Mouse (Mus musculus): Measurements from ENCODE around the gene Tfrc. TPM values are rescaled to one million over a fixed set of nuclear protein-coding genes. Genes with fewer than 3 reads are reported as not detected.

Gene Tfrc
- polyA plus RNA-seq, 1 experiment from 2014 or later = 32.7 TPM

DNA sequence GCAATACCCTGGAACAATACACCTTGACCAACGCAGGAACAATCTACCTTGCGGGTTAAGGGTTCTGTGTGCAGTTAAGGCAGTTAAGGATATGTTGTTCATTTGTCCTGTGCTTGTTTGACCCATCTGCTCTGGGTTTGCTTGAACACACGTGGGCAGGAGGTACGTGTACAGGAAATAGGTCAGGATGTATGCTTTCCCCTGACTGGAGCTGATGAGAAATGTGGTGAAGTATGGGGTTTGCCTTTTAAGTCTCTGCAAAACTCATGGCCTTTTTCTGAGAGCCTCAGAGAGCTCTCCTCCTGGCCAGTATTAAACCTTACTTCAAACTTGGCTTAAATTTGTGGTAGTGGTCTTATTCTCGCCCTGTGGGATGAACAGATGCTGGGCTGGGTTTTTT, 14.8 kb upstream of the Tfrc start:
- H3K36me3 ChIP-seq = no peaks in the 10 kb centered on the region
- no peak for ATAC-seq (ENCODE audit: extremely low read depth, insufficient number of reproducible peaks, low FRiP score, low TSS enrichment)
- H3K4me2 ChIP-seq = no peak overlapping the region
- no peaks in the 10 kb centered on the region for H3K27me3 ChIP-seq (replicated peaks)
- H3K4me1 ChIP-seq = peaks cover 5% of the 10 kb centered on the region
- no peak overlapping the region for H3K27ac ChIP-seq (replicated peaks)
- H3K9ac ChIP-seq = no peak overlapping the region
- no peak overlapping the region for H3K4me3 ChIP-seq
- 65% methylated on average over 5 of the region's 5 CpGs for WGBS
- no peaks in the 10 kb centered on the region for H3K9me3 ChIP-seq

DNA sequence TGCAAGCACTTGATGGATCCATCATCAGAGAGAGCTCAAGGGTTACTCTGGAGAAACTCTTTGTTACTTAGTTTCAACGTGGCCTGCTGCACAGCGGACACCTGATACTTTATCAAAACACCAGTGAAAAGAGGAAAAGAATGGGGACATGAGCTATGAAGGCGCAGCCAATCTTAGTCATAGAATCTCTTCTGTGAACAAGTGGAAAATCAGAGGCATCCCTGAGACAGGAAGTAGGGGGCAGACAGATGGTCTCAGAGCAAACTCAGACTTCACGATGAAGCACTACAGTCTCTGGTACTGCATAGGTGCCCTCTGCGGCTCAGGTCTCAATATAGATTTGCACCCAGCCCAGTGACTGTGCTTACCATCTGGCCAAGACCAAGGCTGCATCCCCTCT, 14.0 kb upstream of the Tfrc start:
- no peak for ATAC-seq (ENCODE audit: extremely low read depth, insufficient number of reproducible peaks, low FRiP score, low TSS enrichment)
- no peak overlapping the region for H3K4me3 ChIP-seq
- H3K27me3 ChIP-seq (replicated peaks) = no peaks in the 10 kb centered on the region
- 59% methylated on average over 5 of the region's 5 CpGs for WGBS
- peaks cover 5% of the 10 kb centered on the region for H3K4me1 ChIP-seq
- no peak overlapping the region for H3K9ac ChIP-seq
- no peaks in the 10 kb centered on the region for H3K36me3 ChIP-seq
- H3K4me2 ChIP-seq = no peak overlapping the region
- H3K9me3 ChIP-seq = no peaks in the 10 kb centered on the region
- no peak overlapping the region for H3K27ac ChIP-seq (replicated peaks)

DNA sequence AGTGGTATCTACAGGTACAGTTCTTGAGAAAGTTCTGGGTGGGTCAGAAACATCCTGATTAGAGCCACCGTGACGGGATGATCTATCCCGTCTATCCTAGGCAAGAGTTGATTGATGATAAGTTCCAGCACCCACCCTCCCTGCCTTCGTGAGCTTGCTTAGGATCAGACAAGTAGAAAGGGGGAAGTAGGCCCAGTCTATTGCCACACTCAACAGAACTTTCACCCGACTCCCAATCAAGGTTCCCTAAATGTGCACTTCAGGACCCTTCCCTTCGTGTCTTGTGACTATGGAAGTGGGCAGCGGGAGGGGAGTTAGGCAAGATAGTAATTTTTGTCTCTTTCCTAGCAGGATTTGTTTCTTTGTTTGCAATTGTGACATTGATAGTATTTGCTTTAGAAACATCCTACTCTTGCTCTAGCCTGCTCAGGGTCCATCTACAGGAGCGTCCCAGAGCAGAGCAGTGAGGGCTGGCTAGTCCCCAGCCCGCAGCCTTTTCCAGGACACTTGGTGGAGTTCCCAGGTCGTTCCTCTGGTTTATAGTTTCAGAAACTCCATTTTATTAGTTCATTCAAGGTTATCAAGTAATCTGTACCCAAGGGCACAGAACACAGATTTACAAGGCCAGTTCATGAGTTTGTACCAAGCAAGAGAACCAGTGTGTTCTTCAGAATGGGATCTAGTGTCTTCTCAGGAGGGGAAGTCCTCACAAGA, 13.4 kb upstream of the Tfrc start:
- Histone ChIP-seq H3K9ac (no peak overlapping the region), H3K9me3 (no peaks in the 10 kb centered on the region), H3K36me3 (no peaks in the 10 kb centered on the region), H3K27me3 (replicated peaks) (no peaks in the 10 kb centered on the region), H3K4me1 (peaks cover 5% of the 10 kb centered on the region), H3K4me2 (no peak overlapping the region), H3K4me3 (no peak overlapping the region), H3K27ac (replicated peaks) (no peak overlapping the region)
- WGBS = 74% methylated on average over 10 of the region's 10 CpGs
- ATAC-seq (ENCODE audit: extremely low read depth, insufficient number of reproducible peaks, low FRiP score, low TSS enrichment) = no peak

DNA sequence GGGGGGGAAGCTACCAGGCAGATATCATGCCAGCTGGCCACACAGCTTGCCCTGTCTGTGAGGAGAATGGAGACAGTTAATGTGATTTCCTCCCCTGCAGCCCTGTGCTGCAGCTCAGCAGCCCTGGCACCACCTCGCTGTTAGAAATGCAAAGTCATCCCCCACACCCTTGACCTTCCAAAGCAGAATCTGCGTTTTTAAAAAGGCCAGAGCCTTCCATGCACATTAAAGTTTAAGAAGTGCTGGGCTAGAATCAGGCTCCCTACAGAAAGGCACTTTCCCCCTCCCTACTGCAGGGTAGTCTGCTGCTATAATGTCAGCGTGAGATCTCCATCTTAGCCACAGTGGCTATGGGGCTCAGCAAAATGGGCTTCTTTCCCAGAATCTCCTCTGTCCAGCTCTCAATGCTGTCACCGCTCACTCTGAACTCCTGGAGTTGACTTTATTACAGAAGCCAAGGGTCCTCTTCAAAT, 10.8 kb upstream of the Tfrc start:
- H3K27ac ChIP-seq (replicated peaks) = peak overlapping the region; percentile 57
- ATAC-seq (ENCODE audit: extremely low read depth, insufficient number of reproducible peaks, low FRiP score, low TSS enrichment) = no peak
- WGBS = 19% methylated on average over 4 of the region's 4 CpGs

DNA sequence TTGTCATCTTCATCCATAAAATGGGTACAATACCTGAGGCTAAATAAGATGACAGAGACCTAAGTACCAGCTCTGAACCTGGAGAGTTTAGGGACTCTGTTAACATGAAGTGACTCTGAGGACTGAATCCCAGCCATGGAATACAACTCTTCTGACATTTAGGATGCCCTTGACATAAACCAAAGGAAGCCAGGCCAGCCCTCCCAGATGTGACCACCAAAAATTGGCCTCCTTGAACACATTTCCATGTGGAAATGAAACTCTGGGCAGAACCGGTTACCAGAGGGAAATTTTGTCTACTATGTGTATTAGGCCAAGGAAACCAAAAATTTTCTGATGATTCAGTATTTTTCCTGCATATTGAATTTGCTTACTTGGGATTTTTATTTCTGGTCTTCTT, 9.6 kb upstream of the Tfrc start:
- 92% methylated on average over 1 of the region's 1 CpGs for WGBS
- Histone ChIP-seq H3K36me3 (no peaks in the 10 kb centered on the region), H3K4me2 (no peak overlapping the region), H3K27ac (replicated peaks) (no peak overlapping the region), H3K27me3 (replicated peaks) (no peaks in the 10 kb centered on the region), H3K9ac (no peak overlapping the region), H3K4me1 (peaks cover 5% of the 10 kb centered on the region), H3K9me3 (no peaks in the 10 kb centered on the region), H3K4me3 (no peak overlapping the region)
- no peak for ATAC-seq (ENCODE audit: extremely low read depth, insufficient number of reproducible peaks, low FRiP score, low TSS enrichment)

More for the DNA sequence above, 10.8 kb upstream of the Tfrc start:
- peaks cover 5% of the 10 kb centered on the region for H3K4me1 ChIP-seq
- no peaks in the 10 kb centered on the region for H3K9me3 ChIP-seq
- H3K36me3 ChIP-seq = no peaks in the 10 kb centered on the region
- no peak overlapping the region for H3K4me3 ChIP-seq
- H3K4me2 ChIP-seq = 0 out of 2 replicates have a peak overlapping the region, but pooled peaks have one; percentile 20
- no peaks in the 10 kb centered on the region for H3K27me3 ChIP-seq (replicated peaks)
- peak overlapping the region; percentile 45 for H3K9ac ChIP-seq

DNA sequence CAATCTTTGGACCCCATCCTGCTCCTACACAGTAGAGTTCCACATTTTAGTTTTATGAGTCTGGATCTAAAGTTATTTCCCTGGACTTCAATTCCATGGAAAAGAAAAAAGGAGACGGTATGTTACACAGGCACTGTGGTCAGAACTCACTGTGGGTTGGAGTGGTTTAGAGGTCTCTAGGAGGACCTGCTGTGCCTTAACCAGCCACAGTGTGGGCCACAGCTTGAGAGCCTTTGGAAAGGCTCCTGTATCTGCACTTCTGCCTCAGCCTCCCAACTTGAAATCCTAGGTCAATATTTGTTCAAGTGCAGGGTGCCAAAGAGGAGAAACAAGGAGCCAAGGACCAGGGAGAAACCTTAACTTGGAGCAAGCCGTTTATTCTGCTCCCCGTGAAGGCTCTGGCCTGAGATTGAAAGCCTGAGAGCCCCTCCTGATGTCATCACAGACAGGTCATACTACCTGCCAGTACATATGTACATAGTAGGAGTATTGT, 6.5 kb upstream of the Tfrc start:
- 67% methylated on average over 3 of the region's 3 CpGs for WGBS
- H3K27ac ChIP-seq (replicated peaks) = no peak overlapping the region
- ATAC-seq (ENCODE audit: extremely low read depth, insufficient number of reproducible peaks, low FRiP score, low TSS enrichment) = no peak
- H3K4me3 ChIP-seq = no peak overlapping the region
- no peaks in the 10 kb centered on the region for H3K36me3 ChIP-seq
- H3K9me3 ChIP-seq = no peaks in the 10 kb centered on the region
- H3K9ac ChIP-seq = no peak overlapping the region
- peaks cover 5% of the 10 kb centered on the region for H3K4me1 ChIP-seq
- no peak overlapping the region for H3K4me2 ChIP-seq
- H3K27me3 ChIP-seq (replicated peaks) = no peaks in the 10 kb centered on the region

DNA sequence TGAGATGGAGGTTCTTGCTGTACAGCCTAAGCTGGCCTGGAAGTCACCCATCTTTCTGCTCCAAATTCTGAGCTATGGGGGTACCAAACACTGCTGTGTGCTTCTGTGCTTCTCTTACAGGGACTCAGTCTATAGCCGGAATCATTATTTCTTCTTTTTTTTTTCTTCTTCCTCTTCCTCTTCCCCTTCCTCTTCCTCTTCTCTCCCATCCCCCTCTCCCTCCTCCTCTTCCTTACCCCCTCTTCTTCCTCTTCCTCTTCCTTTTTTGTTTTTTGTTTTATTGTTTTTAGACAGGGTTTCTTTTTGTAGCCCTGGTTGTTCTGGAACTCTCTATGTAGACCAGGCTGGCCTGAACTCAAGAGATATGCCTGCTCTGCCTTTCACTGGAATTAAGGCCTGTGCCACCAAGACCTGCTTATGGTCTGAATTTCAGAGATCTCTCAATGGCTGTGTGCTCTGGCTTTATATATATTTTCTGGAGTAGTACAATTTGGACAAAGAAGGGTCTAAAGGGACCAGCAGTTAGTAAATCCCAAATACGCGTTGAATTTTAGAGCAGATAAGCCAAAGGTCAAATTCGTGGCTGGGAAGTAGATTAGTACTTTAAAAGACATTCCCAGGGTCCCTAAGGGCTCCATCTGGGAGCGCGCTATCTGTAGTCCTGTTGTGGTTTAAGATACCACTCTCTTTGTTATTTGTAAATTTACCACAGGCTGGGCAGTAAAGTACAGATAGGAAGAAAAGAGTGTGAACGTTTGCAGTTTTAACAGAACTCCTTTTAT, 967 bp upstream of the Tfrc start:
- Histone ChIP-seq H3K4me3 (peak overlapping the region; percentile 92), H3K27ac (replicated peaks) (peak overlapping the region; percentile 97), H3K9me3 (no peaks in the 10 kb centered on the region), H3K36me3 (no peaks in the 10 kb centered on the region), H3K4me1 (peaks cover 32% of the 10 kb centered on the region), H3K9ac (peak overlapping the region; percentile 67), H3K4me2 (peak overlapping the region; percentile 87), H3K27me3 (replicated peaks) (no peaks in the 10 kb centered on the region)
- 39% methylated on average over 7 of the region's 7 CpGs for WGBS
- ATAC-seq (ENCODE audit: extremely low read depth, insufficient number of reproducible peaks, low FRiP score, low TSS enrichment) = no peak

DNA sequence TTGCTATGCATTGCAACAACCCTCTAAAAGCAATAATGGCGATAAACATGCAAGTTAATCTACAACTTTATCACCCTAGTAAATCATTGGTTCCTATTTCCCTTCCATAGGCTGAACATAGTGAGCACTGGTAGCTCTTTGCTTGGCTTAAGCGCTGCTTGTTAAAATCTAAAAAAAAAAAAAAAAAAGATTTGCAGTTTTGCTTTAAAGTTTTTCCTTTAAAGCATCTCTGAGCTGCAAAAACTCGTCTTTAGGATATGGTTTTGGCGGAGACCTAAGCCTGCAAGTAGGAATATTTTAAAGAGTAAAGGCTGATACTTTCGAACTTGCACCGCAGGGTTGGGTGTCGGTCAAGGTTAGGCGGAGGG, 392 bp upstream of the Tfrc start:
- peak overlapping the region; percentile 67 for H3K9ac ChIP-seq

DNA sequence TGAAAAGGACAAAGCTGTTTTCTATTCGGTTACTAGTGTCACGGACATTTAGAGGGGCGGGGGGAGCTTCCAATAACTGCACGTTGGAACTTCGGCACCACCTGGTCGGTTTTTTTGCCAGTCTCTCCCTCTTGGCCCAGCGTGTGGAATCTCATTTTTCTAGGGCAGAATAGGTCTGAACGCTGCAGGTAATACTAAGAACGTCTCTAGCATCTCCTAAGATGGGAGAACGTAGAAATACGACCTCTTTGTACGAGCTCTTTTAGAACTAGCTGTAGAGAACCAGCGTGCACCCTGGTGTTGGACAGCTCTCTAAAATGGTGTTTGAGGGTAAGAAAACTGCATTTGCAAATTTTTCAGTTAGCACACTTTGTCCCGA, 670 bp downstream of the Tfrc start:
- H3K4me1 ChIP-seq = peaks cover 33% of the 10 kb centered on the region
- H3K27ac ChIP-seq (replicated peaks) = peak overlapping the region; percentile 97
- H3K27me3 ChIP-seq (replicated peaks) = no peaks in the 10 kb centered on the region
- H3K4me3 ChIP-seq = peak overlapping the region; percentile 92
- ATAC-seq (ENCODE audit: extremely low read depth, insufficient number of reproducible peaks, low FRiP score, low TSS enrichment) = no peak
- H3K36me3 ChIP-seq = peaks cover 13% of the 10 kb centered on the region
- peak overlapping the region; percentile 94 for H3K9ac ChIP-seq
- H3K4me2 ChIP-seq = peak overlapping the region; percentile 87
- no peaks in the 10 kb centered on the region for H3K9me3 ChIP-seq
- under 1% methylated on average over 14 of the region's 14 CpGs for WGBS

More for the DNA sequence above, 392 bp upstream of the Tfrc start:
- H3K27me3 ChIP-seq (replicated peaks) = no peaks in the 10 kb centered on the region
- H3K4me3 ChIP-seq = peak overlapping the region; percentile 92
- peak overlapping the region; percentile 97 for H3K27ac ChIP-seq (replicated peaks)
- ATAC-seq (ENCODE audit: extremely low read depth, insufficient number of reproducible peaks, low FRiP score, low TSS enrichment) = no peak
- 12% methylated on average over 8 of the region's 8 CpGs for WGBS
- H3K36me3 ChIP-seq = peaks cover 4% of the 10 kb centered on the region
- H3K4me2 ChIP-seq = peak overlapping the region; percentile 87
- H3K4me1 ChIP-seq = peaks cover 33% of the 10 kb centered on the region
- no peaks in the 10 kb centered on the region for H3K9me3 ChIP-seq

DNA sequence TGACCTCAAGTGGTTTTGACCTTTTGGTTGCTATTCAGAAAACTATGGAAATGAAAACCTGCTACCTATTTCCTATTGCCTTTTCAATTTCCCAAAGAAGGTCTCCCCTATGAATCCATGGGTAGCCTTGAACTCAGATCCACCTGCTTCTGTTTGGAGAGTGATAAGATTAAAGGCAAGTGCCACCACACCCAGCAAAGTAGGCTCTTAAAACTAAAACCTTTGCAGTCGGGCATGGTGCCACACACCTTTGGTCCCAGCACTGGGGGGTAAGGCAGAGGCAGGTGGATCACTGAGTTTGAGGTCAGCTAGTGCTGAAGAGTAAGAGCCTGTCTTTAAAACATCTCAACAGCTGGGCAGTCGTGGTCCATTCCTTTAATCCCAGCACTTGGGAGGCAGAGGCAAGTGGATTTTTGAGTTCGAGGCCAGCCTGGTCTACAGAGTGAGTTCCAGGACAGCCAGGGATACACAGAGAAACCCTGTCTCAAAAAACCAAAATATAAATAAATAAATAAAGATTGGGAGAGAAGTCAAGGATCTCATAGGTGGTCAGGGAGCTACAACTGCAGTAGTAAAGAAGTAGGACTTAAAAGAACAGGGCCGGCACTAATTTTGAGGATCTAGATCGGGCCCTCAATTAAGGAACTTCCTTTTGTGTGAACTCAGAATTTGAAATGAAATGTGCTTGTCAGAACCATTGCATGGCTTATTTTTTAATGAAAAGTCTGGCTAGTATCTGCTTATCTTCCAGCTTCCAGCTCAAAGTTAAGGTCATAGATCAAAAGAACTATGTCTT, 1.9 kb downstream of the Tfrc start:
- Histone ChIP-seq H3K4me2 (peak overlapping the region; percentile 87), H3K4me1 (peaks cover 33% of the 10 kb centered on the region), H3K4me3 (peak overlapping the region; percentile 92), H3K9ac (peak overlapping the region; percentile 94), H3K36me3 (peaks cover 26% of the 10 kb centered on the region), H3K27me3 (replicated peaks) (no peaks in the 10 kb centered on the region), H3K9me3 (no peaks in the 10 kb centered on the region), H3K27ac (replicated peaks) (peak overlapping the region; percentile 97; the same call in 1 of the 2 replicates)
- 49% methylated on average over 5 of the region's 5 CpGs for WGBS
- ATAC-seq (ENCODE audit: extremely low read depth, insufficient number of reproducible peaks, low FRiP score, low TSS enrichment) = no peak

DNA sequence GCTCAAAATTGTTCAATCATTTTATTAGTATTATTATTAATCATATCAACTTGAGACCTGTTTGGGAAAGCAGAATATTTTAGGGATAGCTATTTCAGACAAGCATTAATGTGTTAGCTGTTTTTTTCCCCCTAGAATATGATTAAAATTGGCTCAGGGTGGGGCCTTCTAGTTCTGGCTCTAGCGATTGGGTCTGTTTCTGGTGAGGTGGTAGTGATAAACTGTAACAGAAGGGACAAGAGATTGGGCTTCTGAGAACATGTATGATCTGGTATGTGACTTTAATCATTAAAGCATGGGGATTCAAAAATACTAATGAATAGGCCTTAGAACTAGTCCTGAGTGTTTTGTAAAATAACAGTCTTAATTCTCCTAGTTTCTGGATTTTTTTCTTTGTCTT, 3.3 kb downstream of the Tfrc start:
- ATAC-seq (ENCODE audit: extremely low read depth, insufficient number of reproducible peaks, low FRiP score, low TSS enrichment) = no peak
- H3K4me3 ChIP-seq = peak overlapping the region; percentile 16; the same call in 1 of the 2 replicates
- peaks cover 33% of the 10 kb centered on the region for H3K4me1 ChIP-seq
- H3K9ac ChIP-seq = no peak overlapping the region
- H3K36me3 ChIP-seq = peaks cover 40% of the 10 kb centered on the region
- 47% methylated on average over 1 of the region's 1 CpGs for WGBS
- peak overlapping the region; percentile 87 for H3K4me2 ChIP-seq
- H3K9me3 ChIP-seq = no peaks in the 10 kb centered on the region
- H3K27me3 ChIP-seq (replicated peaks) = no peaks in the 10 kb centered on the region
- H3K27ac ChIP-seq (replicated peaks) = no peak overlapping the region

All from heart, embryonic 13.5 days (tissue).